Mouse (Mus musculus) left cerebral cortex, adult 11 months (tissue): ENCODE measurements around the gene Vcp.
A peak's percentile ranks its signal among the peaks of the same experiment; 100 is the strongest.

Source experiments
- DNase-seq: peaks from one replicate; pipeline ENCODE4 v3.0.0; 2022; ENCODE audit warnings: low spot score

The Vcp gene

DNA sequence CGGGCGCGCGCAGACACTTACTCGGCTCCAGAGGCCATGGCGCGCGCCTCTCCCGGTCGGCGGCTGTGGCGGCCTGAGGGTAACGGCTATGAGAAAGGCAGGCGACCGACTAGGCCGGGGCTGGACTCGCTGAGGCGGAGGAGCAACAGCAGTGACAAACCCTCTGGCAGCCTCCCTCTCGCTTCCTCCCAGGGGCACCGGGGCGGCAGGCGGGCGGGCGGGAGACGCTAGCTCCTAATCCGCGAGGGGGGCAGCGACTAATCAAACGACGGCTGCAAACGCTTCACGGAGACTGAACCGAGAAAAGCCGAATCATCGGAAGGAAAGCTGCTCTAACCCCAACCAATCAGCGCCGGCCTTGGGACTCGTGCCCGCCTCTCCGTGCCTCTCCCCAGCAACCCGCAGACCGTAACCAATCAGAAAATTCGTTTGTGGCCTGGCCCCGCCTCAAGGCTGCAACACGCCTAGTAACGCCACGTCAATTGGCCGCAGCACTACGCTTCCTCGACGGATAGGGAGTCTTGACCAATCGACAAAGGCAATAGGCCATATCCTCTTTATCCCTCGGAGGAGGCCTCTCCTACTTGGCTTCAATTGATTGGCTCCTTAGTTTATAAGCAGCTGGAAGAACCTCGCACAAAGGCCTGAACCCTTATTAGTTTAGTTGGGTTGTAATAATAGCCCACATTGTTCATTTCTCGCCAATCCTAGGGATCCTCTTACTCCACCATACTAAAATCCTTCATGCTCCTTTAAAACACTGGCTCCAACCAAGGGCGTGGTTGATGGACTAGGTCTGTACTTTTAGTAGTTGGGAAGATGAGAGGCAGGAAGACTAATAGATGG lies at the start of gene Vcp:
Gene Vcp, minus strand, starts transcription at position 367 of the 846 bp plus-strand sequence.
- peak; percentile 99 for DNase-seq

DNA sequence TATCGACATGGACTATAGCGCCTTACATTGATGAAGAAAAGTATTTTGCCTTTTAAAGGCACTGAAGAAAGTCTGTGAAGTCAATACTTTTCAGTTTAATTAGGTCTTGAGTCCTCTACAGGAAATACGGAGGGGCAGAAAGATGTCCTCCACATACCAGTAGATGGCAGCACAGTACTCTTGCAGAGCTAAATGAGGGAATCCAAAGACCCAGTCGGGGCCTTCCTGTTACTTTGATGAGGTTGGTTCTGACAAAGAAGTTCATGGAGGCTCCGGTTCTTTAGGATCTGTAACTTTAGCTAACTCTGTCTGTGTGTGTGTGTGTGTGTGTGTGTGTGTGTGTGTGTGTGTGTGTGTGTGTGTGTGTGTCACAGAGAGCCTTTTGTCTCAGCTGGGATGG lies 46.9 kb upstream of the Vcp start:
- DNase-seq: no peak

DNA sequence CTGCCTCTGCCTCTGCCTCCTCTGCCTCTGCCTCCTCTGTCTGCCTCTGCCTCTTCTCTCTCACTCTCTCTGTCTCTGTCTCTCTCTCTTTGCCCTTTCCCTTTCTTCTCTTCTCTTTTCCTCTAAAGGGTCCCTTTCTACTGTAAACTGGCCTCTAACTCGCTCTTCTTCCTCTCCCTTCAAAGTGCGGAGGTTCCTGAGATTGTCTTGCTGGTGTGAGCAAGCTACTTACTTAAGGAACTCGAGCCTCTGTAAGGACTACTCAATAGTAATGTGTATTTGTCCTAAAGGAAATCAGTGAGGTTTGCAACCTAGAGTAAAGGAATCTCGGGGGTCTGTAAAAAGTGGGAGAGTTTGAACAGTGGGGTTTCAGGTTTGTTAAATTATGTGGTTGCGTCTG lies 46.3 kb upstream of the Vcp start:
- no peak for DNase-seq

- peak; percentile 92 for DNase-seq
Measured at GRCm38 (mm10) chr4:43045659-43046302, 45.5 kb upstream of the Vcp start, which contains the start of gene Fam214b. Gene Fam214b, minus strand, starts transcription at chr4:43046220.

DNA sequence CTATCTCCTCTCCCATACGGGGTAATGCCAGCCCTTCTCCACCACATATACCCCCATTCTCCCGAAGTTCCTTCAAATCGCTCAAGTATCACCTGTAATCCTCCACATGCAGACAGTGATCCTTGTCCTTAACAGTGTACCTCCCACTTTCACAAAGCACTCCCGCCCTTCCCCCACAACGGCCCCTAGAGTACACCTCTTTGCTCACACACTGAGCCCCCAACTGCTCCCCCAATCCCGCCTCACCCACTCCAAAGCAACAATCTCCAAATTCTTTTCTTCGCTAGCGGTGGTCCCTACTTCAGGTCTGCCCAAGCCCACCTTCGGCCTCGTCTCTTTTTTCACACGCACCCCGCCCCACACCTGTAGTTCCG lies 45.0 kb upstream of the Vcp start:
- DNase-seq: no peak

DNA sequence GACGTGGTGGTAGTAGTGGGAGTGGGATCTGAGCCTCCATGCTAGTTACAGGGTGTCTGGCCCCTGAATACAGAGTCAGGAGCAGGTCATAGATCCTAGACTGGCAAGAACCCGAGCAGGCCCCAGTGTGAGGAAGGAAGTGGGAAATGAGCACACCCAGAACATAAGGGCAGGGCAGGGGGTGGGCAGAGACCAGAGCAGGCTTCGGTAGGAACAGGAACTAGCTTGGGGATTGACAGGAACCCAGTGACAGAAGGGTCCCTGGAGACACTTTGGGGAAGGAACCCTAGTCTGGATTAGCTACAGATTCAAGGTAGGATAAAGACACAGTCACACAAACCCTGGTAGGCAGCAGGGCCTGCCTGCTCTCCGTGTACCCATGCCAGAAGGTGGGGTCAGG lies 44.4 kb upstream of the Vcp start:
- DNase-seq: no peak

DNA sequence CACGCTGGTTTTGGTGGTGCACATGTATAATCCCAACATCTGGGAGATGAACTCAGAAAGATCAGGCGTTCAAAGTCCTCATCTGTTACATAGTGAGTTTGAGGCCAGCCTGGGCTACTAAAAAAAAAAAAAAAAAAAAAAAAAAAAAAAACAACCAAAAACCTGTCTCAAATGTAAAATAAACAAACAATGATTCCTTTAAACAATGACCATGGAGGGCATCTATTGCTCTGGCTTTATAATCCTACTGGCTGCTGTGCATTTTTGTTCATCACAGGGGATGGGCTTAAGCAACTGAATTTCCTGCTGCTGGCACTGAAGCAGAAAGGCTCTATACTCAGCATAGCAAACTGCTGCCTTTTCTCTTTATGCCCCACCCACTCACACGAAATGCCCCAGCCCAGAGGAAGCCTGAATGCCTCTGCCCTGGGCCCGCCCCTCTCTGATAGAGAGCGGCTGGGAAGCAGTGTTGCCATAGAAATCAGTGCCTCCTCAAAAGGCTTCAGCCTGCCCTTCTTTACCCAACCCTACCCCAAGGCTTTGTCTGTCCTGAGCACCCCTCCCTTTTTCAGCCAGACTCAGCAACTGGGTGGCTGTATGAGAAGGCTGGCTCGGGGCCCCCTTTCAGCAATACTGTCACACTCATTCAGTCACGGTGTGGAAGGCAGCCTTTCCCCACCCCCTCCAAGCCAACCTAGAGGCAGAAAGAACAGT lies 43.5 kb upstream of the Vcp start:
- DNase-seq: no peak

DNA sequence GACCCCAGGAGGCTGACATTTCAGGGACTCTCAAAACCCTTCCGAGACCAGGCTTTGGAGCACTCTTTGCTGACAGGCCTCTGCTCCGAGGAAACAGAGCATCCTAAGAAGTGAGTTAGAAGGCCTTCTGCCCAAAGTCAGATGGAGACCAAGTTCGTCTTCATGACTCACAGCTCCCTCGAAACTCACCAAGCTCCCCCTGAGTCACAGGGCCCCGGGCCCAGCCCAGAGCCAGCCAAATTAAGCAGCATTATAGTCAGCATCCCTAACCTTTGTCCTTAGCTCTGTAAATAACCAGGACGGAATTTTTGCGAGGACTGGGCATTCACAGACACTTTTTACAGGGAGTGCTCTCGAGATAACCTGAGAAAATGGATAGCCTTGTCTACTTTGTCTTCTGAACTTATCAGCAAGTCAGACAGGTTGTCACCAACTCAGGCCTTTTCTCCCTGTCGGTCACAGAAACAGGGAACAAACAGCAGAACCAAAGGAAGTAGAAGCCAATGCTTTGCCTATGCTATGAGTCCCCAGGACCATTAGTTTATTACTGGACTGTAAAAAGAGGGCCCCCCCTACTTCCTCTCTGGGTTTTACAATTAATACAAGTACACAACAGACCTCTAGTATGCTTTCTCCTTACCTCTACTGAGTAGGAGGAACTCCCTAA lies 40.7 kb upstream of the Vcp start:
- no peak for DNase-seq

- DNase-seq: peak; percentile 96
Measured at GRCm38 (mm10) chr4:43040114-43040572, 39.8 kb upstream of the Vcp start.

DNA sequence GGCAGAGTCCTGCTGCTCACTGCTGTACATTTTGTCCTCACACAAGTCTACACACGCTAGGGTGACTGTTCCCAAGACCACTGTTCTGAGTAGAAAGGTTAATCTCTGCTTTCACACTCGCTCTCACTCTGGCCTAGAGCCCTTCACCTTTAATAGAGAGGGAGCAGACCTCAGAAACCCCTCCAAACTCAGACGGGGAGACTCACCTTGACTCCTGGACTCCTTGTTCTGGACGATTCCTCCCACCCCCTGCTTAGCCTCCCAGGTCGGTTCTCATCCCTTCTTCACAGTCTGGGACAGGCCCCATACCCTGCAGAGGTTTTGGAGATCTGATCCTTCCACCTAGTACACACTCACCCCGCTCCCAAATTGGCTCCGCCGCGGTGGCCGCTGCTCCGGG lies 39.3 kb upstream of the Vcp start:
- DNase-seq: no peak

GRCm38 (mm10) chr4:43038567-43039495 lies 38.5 kb upstream of the Vcp start:
- DNase-seq: no peak

GRCm38 (mm10) chr4:43037860-43038566 lies 37.7 kb upstream of the Vcp start:
- DNase-seq: no peak

- no peak for DNase-seq
Measured at GRCm38 (mm10) chr4:43036356-43036755, 36.0 kb upstream of the Vcp start.

- no peak for DNase-seq
Measured at GRCm38 (mm10) chr4:43035851-43036250, 35.5 kb upstream of the Vcp start.

DNA sequence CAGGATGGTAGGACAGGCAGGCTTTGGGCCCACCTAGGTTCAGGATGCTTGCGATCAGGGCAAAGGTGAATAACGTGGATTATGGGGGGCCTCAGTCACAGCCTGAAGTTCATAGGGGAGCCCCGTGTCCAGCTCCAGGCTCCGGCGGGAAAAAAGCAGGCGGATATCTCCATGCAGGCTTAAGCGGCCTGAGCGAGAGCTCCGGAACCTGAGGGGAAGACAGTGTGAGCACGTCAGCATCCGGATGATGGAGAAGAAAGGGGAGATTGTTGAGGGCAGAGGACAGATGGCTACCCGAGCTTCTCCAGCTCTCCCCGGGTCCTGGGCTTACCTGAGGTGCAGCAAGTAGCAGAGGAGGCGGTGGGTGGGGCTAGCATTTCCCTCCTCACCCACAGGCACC lies 33.2 kb upstream of the Vcp start:
- no peak for DNase-seq

DNA sequence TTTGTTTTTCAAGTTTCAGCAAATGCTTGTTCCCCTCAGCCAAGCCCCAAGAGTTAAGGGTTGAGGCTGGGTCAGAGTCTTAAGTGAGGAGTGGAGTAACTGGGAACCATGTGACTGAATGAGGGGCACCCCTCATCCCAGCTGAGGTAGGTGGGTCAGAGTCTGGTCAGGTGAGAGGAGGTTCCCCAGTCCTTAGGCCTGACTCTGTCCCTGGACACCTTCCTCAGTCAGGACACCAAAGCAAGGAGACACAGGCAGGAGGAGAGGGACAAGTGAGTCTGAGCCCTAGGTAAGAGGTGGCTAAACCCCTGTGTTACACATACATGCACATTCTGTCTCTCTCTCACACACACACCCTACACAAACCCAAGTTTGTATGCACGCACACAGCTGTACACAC lies 32.2 kb upstream of the Vcp start:
- DNase-seq: no peak

DNA sequence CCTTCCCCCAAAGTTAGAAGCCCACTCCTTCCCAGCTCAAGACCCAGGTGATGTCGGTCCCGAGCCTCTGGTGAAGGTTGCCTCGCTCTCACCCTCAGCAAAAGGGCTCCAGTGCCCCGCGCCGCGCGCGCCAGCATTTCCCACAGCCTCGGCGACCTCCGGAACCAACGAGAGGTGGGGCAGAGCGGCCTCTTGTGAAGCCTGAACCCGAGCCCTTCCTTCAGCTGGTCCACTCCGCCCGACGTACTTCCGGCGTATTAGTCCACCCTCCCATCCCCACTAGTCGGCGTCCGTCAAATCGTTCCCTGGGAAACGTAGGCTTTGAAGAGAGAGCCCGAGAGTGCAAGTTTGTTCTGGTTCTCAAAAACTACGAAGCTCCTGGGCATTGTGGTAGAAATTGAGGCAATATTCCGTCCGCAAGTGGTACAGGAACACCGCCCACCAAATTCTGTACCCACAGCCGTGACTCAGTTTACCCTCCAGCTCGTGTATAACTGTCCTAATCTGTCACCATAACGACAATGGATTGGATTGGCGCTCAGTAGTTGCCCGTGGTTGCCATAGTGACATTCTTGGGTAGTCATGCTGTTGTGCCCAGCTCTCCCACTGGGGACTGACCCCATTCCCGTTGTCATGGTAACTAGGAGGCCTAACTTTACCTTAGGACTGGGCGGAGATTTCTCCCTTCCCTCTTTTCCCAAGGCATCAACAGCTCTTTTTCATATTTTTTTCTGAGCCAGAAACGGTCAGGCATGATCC lies 31.1 kb upstream of the Vcp start, which contains the start of gene Stoml2:
Gene Stoml2, minus strand, starts transcription at position 474 of the 759 bp plus-strand sequence.
- DNase-seq: peak; percentile 89

GRCm38 (mm10) chr4:43030780-43031230 lies 30.5 kb upstream of the Vcp start:
- no peak for DNase-seq

GRCm38 (mm10) chr4:43030352-43030751 lies 30.0 kb upstream of the Vcp start:
- DNase-seq: no peak

DNA sequence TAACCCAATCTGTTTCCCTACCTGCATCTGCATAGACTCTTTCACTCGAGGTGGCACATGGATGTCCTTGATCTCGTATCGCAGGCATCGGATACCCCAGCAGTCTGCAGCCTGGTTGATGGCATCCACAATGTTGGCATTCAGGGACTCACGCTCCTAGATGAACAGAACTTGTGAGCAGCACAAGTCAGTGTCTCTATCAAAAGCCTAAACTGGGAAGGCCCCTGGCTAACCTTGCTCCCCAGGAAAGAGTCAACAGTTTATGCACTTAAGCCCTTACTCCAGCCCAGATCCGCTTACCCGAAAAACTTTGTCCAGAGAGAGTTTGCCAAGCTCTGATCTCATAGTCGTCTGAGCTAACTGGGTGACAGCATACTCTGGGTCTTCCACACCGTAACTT lies 29.4 kb upstream of the Vcp start:
- DNase-seq: no peak
